Mouse (Mus musculus) neural tube, embryonic 15.5 days (tissue): ENCODE data around the gene Snapc1. TPM values are rescaled to one million over a fixed set of nuclear protein-coding genes. Genes with fewer than 3 reads are reported as not detected.
A peak's percentile ranks its signal among the peaks of the same experiment; 100 is the strongest.

Experiments
- ATAC-seq: fragments of 200-750 bp; cut with Nextera tagmentation; 2 replicates; pipeline ENCODE4 v1.8.0; 2017; ENCODE audit warnings: mild to moderate bottlenecking, moderate TSS enrichment, moderate library complexity; ENCODE audit not compliant: low FRiP score
- H3K27ac ChIP-seq: fragments of 300-500 bp; sonication (generic); replicated peaks from 2 replicates; pipeline ENCODE4 v1.5.1; 2015; ENCODE audit warnings: mild to moderate bottlenecking, inconsistent platforms
- H3K27me3 ChIP-seq: fragments of 300-500 bp; sonication (generic); replicated peaks from 2 replicates; pipeline ENCODE4 v1.6.1; 2015; ENCODE audit warnings: inconsistent platforms
- H3K36me3 ChIP-seq: fragments of 300-500 bp; sonication (generic); 2 replicates; pipeline ENCODE4 v1.6.1; 2015; ENCODE audit warnings: inconsistent platforms
- H3K4me1 ChIP-seq: fragments of 300-500 bp; sonication (generic); 2 replicates; pipeline ENCODE4 v1.6.1; 2015; ENCODE audit warnings: inconsistent platforms
- H3K4me2 ChIP-seq: fragments of 300-500 bp; sonication (generic); 2 replicates; pipeline ENCODE4 v1.6.1; 2015; ENCODE audit warnings: inconsistent platforms, mild to moderate bottlenecking, moderate library complexity
- H3K4me3 ChIP-seq: fragments of 300-500 bp; sonication (generic); replicated peaks from 2 replicates; pipeline ENCODE4 v1.5.1; 2015; ENCODE audit warnings: mild to moderate bottlenecking, inconsistent platforms
- H3K9ac ChIP-seq: fragments of 300-500 bp; sonication (generic); replicated peaks from 2 replicates; pipeline ENCODE4 v1.6.1; 2015; ENCODE audit warnings: mild to moderate bottlenecking, inconsistent platforms
- H3K9me3 ChIP-seq: fragments of 300-500 bp; sonication (generic); replicated peaks from 2 replicates; pipeline ENCODE4 v1.6.1; 2016; ENCODE audit warnings: inconsistent platforms
- WGBS: fragments of 180-500 bp; shearing (Covaris S2); methylation state at CpG from one replicate; pipeline ENCODE4 v1.1.7; 2015; ENCODE audit warnings: mixed read lengths; 5-methylcytosine and 5-hydroxymethylcytosine counted together
- polyA plus RNA-seq: library from polyadenylated mRNA; unstranded; fragments of >200 nt; fragmentation: Nextera tagmentation; extraction: Ambion mirVana; gene quantifications from 2 replicates; pipeline ENCODE4 v1.2.1, GENCODE M21; 2015

Gene Snapc1
- polyA plus RNA-seq, 1 experiment from 2014 or later: 35.1 TPM

DNA sequence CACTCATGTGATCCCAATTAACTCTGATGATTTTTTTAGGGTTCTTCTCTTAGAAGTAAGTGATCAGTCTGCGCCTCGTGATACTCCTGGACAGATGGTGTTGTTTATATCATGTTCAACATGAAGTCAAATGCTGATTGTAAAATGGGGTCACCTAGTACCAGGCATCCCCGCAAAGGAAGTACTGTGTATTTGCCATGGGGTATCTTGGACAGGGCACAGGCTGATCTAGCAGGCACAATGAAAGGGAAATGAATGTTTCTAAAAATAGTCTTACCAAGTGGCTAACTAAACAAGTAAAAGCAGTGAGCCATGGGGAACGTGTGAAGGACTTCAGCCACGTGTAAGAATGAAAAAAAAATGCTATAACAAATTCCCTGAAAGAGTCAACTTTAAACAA is 9.5 kb upstream of the Snapc1 start:
- 82% methylated on average over 5 of the region's 5 CpGs for WGBS
- no peak overlapping the region for H3K4me3 ChIP-seq
- ATAC-seq: no peak
- H3K4me2 ChIP-seq: no peak overlapping the region
- H3K4me1 ChIP-seq: peaks cover 11% of the 10 kb centered on the region
- no peaks in the 10 kb centered on the region for H3K36me3 ChIP-seq
- no peaks in the 10 kb centered on the region for H3K27me3 ChIP-seq
- no peak overlapping the region for H3K9ac ChIP-seq
- no peaks in the 10 kb centered on the region for H3K9me3 ChIP-seq
- H3K27ac ChIP-seq: no peak overlapping the region

DNA sequence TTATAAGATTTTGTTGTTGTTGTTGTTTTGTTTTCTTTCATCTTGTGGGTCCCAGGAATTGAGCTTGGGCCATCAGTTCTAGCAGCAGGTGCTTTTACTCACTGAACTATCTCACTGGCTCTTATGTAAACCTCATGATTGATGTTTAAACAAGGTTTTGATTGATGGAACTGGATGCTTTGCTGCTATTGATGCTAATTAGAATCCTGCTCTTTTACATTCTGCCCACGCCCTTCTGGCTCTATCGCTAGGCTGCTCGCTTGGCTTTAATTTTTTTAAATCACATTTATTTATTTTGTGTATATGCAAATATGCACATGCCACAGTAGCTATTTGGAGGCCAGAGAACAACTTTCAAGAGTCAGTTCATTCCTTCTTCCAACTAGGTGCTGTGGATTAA is 6.6 kb upstream of the Snapc1 start:
- Histone ChIP-seq H3K36me3 (no peaks in the 10 kb centered on the region), H3K9ac (no peak overlapping the region), H3K27ac (no peak overlapping the region), H3K4me1 (peaks cover 7% of the 10 kb centered on the region), H3K4me3 (no peak overlapping the region), H3K9me3 (no peaks in the 10 kb centered on the region), H3K27me3 (no peaks in the 10 kb centered on the region; the same call in 1 of the 2 replicates), H3K4me2 (no peak overlapping the region)
- 92% methylated on average over 3 of the region's 3 CpGs for WGBS
- no peak for ATAC-seq

DNA sequence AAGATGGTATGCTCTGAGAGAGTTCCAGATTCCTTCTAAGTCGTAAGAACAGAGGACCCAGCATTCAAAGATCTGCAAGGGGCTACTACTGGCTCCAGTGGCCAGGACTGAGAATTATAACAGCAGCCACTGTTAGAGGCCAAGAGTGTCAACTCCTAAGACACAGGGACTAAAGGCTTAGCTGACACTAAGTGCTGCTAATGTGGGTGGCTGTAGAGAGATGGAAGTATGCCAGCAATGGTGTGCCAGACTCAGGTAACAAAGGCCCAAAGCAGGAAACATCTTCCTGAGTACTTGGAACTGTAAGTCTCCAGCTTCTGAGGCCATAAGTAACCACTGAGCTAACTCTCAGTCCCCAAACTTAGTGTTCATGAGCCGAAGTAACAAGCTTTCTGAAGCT is 5.5 kb upstream of the Snapc1 start:
- Histone ChIP-seq H3K4me2 (no peak overlapping the region), H3K27me3 (no peaks in the 10 kb centered on the region; the same call in 1 of the 2 replicates), H3K27ac (no peak overlapping the region), H3K9me3 (no peaks in the 10 kb centered on the region), H3K9ac (no peak overlapping the region), H3K4me1 (no peaks in the 10 kb centered on the region), H3K36me3 (no peaks in the 10 kb centered on the region), H3K4me3 (no peak overlapping the region)
- 83% methylated on average over 2 of the region's 2 CpGs for WGBS
- ATAC-seq: no peak

DNA sequence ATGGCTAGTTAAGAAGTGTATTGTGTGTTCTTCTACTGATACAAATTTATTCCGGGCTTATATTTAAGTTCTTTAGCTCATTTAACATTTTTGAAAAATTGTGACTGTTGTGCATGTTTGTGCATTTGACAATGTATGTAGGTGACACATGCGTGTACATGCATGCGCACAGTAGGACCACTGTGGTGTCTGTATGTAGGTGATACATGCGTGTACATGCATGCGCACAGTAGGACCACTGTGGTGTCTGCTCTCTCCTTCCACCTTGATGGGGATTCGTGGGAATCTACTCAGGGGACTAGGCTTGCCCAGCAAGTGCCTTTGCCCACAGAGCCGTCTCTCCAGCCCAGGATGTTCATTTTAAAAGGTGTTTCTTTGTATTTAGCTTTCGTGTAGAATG is 4.9 kb downstream of the Snapc1 start:
- no peak overlapping the region for H3K9ac ChIP-seq
- ATAC-seq: no peak
- H3K9me3 ChIP-seq: no peaks in the 10 kb centered on the region; the same call in 1 of the 2 replicates
- H3K27ac ChIP-seq: no peak overlapping the region
- H3K36me3 ChIP-seq: peaks cover 56% of the 10 kb centered on the region
- H3K4me2 ChIP-seq: no peak overlapping the region
- WGBS: 98% methylated on average over 8 of the region's 8 CpGs
- peaks cover 13% of the 10 kb centered on the region for H3K4me1 ChIP-seq
- no peaks in the 10 kb centered on the region for H3K27me3 ChIP-seq
- no peak overlapping the region for H3K4me3 ChIP-seq

DNA sequence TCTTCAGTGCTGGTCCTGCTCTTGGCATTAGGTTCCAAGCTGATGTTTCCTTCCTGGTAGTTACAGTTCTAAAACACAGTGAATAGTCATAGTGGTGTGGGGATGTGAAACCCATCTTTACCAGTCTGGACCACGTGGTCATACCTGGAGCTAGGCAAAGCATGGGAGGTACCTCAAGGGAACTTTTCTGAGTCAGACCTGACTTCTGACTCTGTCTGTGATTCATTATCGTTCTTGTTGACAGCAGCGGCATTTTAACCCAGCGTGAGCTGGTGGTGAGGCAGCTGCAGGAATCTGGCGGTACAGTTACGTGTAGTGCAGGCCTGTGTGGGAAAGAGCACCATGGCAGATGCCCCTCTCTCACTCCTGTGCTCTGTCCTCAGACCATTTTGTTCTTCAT is 10.3 kb downstream of the Snapc1 start:
- Histone ChIP-seq H3K4me2 (no peak overlapping the region), H3K36me3 (peaks cover 87% of the 10 kb centered on the region), H3K9ac (no peak overlapping the region), H3K27ac (no peak overlapping the region), H3K4me1 (no peaks in the 10 kb centered on the region), H3K27me3 (no peaks in the 10 kb centered on the region), H3K9me3 (no peaks in the 10 kb centered on the region; the same call in 1 of the 2 replicates), H3K4me3 (no peak overlapping the region)
- ATAC-seq: no peak
- 96% methylated on average over 6 of the region's 6 CpGs for WGBS

DNA sequence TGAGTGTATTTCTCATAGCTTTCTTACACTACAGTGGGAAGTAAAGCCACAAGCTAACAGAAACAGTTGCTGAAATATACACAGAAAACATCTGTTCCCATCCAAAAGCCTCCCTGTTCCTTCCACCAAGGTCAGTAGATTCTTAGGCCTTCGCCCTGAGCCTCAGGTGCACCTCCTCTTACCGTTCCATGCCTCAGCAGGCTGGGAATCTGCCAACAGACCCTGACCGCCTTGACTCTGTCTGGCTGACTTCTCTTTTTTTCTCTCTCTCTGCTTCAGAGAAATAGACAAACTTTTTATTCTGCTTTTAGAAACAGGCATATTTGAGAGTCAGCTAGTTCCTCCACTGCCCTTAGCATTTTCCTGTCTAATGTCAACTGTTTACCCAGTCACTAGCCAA is 13.9 kb downstream of the Snapc1 start:
- Histone ChIP-seq H3K36me3 (peaks cover 78% of the 10 kb centered on the region), H3K9ac (no peak overlapping the region), H3K4me2 (no peak overlapping the region), H3K9me3 (no peaks in the 10 kb centered on the region), H3K4me3 (no peak overlapping the region), H3K4me1 (0 out of 2 replicates have a peak, but pooled peaks cover 2% of the 10 kb centered on the region), H3K27me3 (no peaks in the 10 kb centered on the region), H3K27ac (no peak overlapping the region)
- WGBS: 84% methylated on average over 3 of the region's 3 CpGs
- ATAC-seq: no peak

DNA sequence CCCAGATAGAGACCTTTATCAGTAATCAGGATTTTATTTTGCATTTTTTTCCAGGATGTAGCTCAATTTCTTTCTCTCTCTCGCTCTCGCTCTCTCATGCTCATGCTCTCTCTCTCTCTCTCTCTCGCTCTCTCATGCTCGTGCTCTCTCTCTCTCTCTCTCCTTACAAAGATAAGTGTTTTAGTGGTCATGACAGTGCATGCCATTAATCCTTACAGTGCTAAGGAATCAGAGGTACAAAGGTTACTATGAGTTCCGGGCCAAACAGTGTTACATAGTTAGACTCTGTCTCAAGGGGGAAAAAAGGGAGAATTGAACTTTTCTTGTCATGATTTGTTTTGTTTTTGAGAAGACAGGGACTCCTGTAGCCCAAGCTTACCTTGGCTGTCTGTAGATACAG is 15.4 kb downstream of the Snapc1 start:
- whole genome bisulfite sequencing: 92% methylated on average over 5 of the region's 5 CpGs

DNA sequence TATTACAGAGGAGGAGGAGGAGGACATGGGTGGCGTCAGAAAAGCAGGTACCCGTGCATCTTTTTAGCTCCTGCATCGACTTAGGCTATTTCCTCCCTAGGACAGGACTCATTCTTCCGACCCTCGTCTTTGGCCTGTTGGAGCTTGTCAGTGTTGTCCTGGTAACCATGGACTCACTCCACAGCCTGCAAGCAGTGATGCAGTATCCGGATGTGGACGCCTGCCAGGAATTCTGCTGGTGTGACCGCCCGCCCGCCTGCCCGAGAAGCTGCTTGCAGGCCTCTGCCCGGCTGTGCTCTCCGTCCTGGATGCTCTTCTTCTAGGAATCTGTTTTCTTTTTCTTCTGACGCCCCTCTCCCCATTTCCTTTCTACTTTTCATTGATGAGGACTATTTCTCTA is 18.3 kb downstream of the Snapc1 start:
- H3K36me3 ChIP-seq: peaks cover 65% of the 10 kb centered on the region

More for the DNA sequence above, 15.4 kb downstream of the Snapc1 start:
- no peak overlapping the region for H3K4me3 ChIP-seq
- H3K27me3 ChIP-seq: no peaks in the 10 kb centered on the region
- 0 out of 2 replicates have a peak, but pooled peaks cover 2% of the 10 kb centered on the region for H3K4me1 ChIP-seq
- no peak overlapping the region for H3K9ac ChIP-seq
- peaks cover 77% of the 10 kb centered on the region for H3K36me3 ChIP-seq
- no peak for ATAC-seq
- H3K9me3 ChIP-seq: no peaks in the 10 kb centered on the region
- no peak overlapping the region for H3K4me2 ChIP-seq
- no peak overlapping the region for H3K27ac ChIP-seq

GRCm38 (mm10) chr12:73986299-73986698 is 22.0 kb downstream of the Snapc1 start:
- no peak for ATAC-seq
- Histone ChIP-seq H3K27ac (no peak overlapping the region), H3K4me2 (no peak overlapping the region), H3K9me3 (no peaks in the 10 kb centered on the region), H3K36me3 (peaks cover 31% of the 10 kb centered on the region), H3K4me3 (no peak overlapping the region), H3K27me3 (no peaks in the 10 kb centered on the region), H3K4me1 (peaks cover 2% of the 10 kb centered on the region; the same call in 1 of the 2 replicates), H3K9ac (no peak overlapping the region)
- WGBS: 68% methylated on average over 7 of the region's 7 CpGs

More for the DNA sequence above, 18.3 kb downstream of the Snapc1 start:
- H3K4me3 ChIP-seq: no peak overlapping the region
- 0 out of 2 replicates have a peak, but pooled peaks cover 2% of the 10 kb centered on the region for H3K4me1 ChIP-seq
- H3K4me2 ChIP-seq: no peak overlapping the region
- no peak overlapping the region for H3K9ac ChIP-seq
- WGBS: 53% methylated on average over 14 of the region's 14 CpGs
- H3K27ac ChIP-seq: no peak overlapping the region; the same call in 1 of the 2 replicates
- no peaks in the 10 kb centered on the region for H3K27me3 ChIP-seq
- peak; percentile 81 for ATAC-seq
- no peaks in the 10 kb centered on the region for H3K9me3 ChIP-seq

DNA sequence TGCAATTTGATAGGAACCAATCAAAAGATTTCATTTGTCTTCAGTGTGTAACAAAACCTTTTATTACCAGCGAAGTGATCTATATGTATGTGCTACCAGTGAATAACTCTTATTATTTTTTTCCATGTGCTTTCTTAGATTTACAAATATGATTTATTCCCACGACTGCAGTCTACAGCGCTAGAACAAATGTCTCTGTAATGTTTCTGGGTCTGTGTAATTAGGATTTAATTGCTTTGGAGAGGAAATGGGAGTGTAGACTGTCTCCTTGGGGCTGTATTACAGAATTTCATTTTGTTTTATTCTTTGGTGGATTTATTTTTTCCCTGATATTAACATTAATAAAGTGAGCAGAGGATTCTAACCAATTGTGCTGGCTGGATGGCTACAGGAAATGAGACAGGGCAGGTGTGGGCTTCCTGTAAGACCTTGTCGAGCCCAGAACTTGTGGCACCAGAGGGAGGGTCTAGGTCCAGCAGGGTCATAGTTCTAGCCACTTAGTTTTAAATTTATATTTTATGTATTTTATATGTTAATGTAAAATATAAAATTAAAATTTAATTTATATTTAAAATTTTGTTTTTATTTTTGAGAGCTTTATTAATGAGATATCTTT is 24.2 kb downstream of the Snapc1 start:
- 52% methylated on average over 4 of the region's 4 CpGs for WGBS
- Histone ChIP-seq H3K9ac (no peak overlapping the region), H3K9me3 (no peaks in the 10 kb centered on the region), H3K4me1 (no peaks in the 10 kb centered on the region; the same call in 1 of the 2 replicates), H3K4me2 (no peak overlapping the region), H3K27ac (0 out of 2 replicates have a peak overlapping the region, but pooled peaks have one; percentile 51), H3K36me3 (peaks cover 17% of the 10 kb centered on the region), H3K4me3 (no peak overlapping the region), H3K27me3 (no peaks in the 10 kb centered on the region)
- peak; percentile 63 for ATAC-seq

DNA sequence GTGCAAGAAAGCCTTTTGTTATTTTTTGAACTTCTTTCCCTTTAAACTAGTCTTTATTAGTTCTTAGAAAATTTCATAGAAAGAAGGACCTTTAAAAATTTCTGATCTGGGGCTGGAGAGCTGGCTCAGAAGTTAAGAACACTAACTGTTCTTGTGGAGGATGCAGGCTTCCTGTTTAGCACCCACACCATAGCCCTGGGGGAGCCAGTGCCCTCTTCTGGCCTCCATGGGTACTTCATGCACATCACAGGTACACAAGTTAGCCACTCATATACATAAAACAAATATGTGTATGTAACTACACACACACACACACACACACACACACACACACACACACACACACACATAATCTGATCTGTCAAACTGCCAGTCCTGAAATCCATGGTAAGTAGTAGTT is 25.3 kb downstream of the Snapc1 start:
- Histone ChIP-seq H3K36me3 (peaks cover 11% of the 10 kb centered on the region), H3K4me2 (no peak overlapping the region), H3K9ac (no peak overlapping the region), H3K27me3 (no peaks in the 10 kb centered on the region), H3K4me1 (no peaks in the 10 kb centered on the region; the same call in 1 of the 2 replicates), H3K27ac (0 out of 2 replicates have a peak overlapping the region, but pooled peaks have one; percentile 51), H3K9me3 (no peaks in the 10 kb centered on the region), H3K4me3 (no peak overlapping the region)
- ATAC-seq: no peak

DNA sequence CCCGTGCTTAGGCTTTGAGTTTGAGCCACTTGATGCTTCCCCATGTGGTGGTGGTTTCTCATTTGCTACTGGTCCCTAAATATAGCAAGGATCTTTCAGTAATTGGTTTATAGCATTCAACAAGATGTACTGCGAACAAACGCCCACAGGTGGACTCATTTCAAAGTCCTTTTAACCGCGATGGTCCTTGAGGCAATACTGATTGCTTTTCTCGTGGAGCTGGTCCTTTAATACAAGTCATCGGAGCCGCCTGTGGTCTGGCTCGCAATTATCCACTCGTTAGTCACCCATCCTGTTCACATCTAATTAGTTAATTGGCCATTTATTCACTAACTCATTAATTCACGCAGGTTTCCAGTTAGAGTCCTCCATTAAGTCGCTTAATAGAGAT is 32.6 kb downstream of the Snapc1 start:
- H3K27me3 ChIP-seq: 0 out of 2 replicates have a peak, but pooled peaks cover 6% of the 10 kb centered on the region

More for the DNA sequence above, 32.6 kb downstream of the Snapc1 start:
- H3K9me3 ChIP-seq: no peaks in the 10 kb centered on the region
- WGBS: 20% methylated on average over 12 of the region's 12 CpGs
- peak overlapping the region; percentile 85 for H3K27ac ChIP-seq
- H3K4me2 ChIP-seq: peak overlapping the region; percentile 78
- H3K4me1 ChIP-seq: peaks cover 28% of the 10 kb centered on the region
- H3K9ac ChIP-seq: peak overlapping the region; percentile 65
- peak overlapping the region; percentile 65 for H3K4me3 ChIP-seq
- H3K36me3 ChIP-seq: no peaks in the 10 kb centered on the region
- peak; percentile 32 for ATAC-seq
